Mouse (Mus musculus) embryo, embryonic 9.5 days (tissue): ENCODE measurements around the gene Dnajc15.

Experiments
- DNase-seq: peaks from one replicate; pipeline ENCODE4 v3.0.0-alpha.2; 2017; ENCODE audit errors: extremely low spot score

Dnajc15 gene

DNA sequence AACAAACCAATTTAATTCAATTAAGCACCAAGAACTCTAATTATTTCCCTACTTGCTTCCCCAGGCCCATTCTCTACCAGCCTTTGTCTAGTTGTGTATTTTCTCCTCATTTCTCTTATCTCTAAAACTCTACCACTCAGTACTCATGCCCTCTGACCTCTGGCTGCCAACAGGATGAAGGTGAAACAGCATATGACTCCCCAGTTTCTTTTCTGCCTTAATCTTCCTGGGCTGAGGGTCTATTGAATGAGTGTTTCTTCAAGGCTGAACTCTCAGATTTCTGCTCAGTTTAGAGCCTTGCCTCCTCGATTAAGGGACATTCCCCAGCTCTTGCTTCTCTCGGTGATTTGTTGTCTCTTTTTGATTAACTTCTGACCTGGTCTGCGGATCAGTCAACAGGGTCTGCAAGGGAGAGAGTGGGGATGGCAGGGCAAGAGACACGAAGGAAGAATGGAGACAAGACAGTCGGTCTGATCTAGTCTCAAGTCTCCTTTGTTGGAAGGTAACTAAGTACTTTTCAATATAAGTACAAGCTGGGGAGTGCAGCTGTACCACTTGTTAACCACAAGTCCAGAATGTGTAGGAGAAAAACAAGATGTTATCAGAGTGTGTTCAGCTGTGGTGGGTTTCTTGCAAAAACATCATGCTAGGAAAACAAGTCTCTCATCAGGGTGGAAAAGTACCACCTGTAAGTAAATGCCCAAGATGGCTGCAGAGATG is 13.9 kb downstream of the Dnajc15 start:
- DNase-seq: no peak

DNA sequence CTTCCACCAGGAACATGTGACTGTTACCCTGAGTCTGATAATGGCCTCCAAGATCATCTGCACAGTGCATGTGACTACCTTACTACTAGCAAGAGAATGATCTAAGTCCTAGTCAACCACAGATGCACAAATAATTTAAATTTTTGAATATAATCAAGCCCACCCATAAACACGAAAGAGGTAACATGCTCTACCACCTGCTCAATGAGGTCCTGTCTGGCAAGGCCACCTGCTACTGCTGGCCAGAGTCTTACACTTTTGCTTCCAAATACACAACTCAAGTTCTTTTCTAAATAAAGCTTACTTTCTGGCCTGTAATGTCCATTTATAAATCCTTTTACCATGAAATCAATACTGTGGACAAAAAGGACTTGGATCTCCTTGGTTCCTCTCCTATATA is 15.0 kb downstream of the Dnajc15 start:
- no peak for DNase-seq

DNA sequence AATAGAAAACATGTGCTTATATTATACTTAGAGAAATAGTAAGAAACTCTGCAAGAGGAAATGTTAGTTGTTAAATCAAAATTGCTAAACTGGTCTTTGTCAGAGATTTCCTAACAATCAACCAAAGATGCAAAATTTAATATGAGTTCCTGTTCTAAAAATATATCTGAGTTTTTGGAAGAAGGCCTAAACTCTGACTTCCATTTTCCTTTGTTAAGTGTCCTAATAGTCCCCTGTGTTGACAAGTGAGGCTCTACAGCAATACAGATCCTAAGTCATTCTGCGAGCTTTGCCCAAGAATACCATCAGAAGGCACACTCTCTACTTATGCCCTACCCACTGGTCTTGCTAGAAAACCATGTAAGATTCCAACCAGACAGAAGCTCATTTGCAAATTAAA is 21.0 kb downstream of the Dnajc15 start:
- DNase-seq: no peak

DNA sequence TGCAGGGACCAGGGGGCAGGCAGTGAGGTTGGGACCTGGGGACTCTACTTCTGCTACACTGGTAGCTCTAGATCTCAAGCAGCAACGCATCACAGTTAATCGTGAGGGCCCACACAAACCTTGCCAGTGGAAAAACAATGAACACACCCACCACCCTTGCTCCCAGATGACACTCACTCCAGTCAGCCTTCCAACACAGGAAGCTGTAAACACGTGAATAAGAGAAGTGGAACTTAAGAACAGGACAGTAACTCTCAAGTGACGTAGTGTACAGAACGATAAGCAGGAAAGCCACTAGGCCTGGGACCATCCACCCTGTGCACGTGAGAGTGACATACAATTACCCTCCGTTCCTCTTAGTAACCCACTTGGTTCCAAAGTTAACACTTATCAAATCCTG is 25.1 kb downstream of the Dnajc15 start:
- no peak for DNase-seq

DNA sequence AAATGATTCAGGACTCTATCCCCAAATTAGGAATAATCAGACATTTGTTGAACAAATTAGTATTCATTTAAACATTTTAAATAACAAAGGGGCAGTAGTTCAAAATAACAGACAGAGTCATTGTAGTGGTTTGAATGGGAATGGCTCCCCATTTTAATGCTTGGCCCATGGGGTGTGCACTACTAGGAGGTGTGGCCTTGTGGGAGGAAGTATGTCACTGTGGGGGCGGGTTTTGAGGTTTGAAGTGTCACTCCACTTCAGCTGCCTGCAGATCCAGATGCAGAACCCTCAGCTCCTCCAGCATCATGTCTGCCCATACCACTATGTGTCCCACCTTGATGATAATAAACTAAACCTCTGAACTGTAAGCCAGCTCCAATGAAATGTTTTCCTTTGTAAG is 26.6 kb downstream of the Dnajc15 start:
- DNase-seq: no peak

DNA sequence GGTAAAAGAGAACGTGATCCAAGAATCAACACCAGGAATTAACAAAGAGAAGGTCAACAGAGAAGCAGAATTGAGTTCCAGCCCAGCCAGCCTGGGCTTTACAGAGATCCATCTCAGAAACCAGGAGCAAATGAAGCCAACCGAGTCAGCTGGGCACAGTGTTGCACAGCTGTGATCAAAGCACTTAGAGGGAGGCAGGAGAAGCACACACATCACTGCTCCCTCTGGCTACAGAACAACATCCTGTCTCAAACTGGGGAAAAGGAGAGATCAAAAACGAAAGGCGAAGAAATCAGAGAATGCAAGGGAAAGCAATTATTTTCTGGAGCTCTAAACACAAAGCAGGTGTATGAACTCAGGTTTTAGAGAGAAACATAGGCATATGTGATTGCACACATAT is 28.7 kb downstream of the Dnajc15 start:
- no peak for DNase-seq

DNA sequence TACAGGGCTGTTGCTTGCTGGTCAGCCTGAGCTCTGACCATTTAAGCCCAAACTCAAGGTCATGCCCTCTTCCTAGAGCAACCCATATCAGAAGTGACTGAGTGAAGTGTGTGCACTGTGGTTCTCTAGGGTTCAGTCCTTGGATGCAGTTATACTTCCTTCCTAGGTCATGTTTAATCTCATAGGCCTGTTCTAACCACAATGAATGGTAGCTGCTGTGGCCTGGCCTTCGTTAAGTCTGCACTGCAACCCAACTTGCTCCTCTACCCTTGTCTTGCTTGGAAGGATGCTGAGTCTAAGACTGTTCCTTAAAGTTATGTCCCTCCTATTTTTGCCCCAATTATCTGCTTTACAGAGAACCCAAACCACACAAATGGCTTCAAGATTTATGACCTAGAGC is 29.4 kb downstream of the Dnajc15 start:
- DNase-seq: no peak

DNA sequence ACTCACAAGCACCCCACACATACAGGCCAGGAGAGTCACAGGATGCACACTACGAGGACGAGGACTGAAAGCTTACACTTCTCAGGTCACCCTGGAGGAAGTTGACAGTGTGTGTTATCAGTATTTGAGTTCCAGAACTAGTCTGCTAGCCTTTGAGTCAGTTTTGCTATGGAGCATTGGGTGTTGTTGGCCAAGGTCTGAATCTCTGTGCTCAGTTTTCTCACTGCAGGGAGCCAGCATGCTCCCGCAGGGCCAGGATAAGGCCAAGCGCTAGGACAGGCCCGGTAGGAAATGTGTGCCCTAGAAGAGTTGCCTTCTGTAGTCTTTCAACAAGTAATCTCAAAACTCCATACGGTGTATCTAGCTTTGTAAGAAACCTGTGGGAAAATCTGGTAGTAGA is 34.4 kb downstream of the Dnajc15 start:
- DNase-seq: no peak

DNA sequence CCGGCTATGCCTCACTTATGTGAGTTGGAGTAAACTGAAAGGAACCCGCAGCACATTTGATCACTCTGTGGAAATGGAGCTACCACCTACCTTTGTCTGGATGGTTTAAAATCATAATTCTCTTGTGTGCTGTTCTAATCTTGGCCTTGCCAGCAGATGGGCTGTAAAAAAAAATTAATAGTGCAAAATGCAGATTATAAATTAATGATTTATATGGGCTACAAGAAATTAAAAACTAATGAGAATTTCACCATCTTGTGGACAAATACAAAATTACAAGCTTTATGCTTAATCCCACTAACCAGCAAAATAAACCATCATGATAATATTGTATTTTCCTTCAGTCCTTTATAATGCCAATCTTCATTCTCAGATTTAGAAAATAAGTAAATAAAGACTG is 34.8 kb downstream of the Dnajc15 start:
- no peak for DNase-seq

DNA sequence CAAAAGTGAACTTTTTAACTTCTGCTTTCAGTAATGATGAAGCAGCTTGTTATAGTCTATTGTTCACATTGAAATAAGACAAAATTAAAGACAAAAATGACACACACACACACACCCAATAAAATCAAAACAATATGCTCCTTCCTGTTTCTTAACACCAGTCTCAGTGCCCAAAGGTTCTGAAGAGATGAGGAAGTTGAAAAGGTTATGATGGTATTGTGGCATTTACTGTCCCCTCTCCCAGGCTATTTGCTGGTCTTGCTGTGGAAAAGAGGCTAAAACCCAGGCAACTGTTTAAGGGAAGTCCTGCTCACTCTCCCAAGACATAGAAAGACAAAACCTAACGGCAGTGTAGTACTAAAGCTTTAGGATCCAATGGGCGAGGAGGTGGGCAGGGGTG is 38.1 kb downstream of the Dnajc15 start:
- DNase-seq: no peak

DNA sequence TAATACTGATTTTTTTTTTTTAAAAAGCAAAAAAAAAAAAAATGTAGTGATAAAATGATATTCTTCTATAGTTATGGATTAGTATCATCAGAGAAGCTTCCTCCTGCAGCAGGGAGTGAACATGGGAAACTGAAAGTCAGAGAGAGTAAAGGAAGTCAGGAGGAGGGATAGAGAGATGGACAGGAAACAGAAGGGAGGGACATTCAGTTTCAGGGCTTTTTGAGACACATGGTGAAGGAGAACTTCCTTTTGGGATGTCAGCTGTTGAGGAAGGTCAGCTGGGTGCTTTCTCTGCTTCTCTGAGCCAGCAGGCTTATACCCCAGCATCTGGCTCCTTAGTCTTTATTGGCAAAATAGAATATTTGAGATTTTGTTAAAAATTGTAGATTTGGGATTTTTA is 42.6 kb downstream of the Dnajc15 start:
- no peak for DNase-seq

DNA sequence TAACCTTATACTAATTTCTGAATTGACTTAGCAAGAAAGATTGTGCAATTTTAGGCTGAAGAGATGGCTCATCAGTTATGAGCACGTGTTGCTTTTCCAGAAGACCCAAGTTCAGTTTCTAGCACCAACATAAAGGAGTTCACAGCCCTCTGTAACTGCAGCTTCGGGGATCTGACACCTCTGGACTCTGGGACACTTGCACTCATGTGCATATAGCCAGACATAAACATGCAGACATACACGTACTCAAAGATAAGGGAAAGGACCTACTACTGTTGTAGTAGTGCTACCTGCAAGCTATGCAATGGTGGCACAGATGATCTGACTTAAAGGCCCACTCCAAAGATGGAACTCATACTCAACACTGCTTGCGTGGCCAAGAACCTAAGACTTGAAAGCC is 43.0 kb downstream of the Dnajc15 start:
- no peak for DNase-seq

DNA sequence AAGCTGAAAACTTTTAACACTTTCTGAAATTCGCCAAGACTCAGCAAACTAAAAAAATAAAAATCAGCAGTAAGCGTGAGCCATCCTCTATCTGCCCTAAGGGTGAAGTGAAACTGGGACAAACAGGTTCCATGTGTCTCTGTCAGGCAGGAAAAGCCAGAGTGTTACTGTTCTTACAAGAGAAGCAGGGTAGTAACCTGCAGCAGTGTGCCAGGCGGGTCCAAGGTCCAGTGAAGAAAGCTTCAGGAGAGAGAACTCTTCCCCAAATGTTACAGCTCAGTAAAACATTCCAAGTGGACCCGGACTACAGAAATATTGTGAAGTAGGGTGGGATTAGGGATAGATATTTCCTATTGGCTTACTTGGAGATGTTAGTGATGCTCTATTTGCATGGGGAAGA is 45.3 kb downstream of the Dnajc15 start:
- no peak for DNase-seq

DNA sequence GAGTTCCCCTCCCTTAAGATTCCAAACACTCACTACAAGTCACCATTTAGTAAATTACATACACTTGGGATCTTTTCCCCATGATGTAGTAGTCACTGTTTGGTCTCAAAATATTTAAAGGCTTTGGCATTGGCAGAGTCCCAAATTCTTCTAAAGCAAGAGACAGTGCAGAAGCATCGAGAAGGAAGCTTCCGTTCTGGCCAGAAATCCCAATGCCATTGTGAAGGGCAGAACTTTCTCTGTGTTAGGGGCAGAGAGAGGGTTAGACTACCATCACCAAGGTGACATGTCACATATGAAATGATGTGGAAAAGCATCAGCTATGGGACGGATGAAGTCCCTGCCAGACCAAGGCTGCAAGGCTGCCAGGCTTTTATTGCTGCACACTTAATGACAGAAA is 49.0 kb downstream of the Dnajc15 start:
- DNase-seq: no peak

DNA sequence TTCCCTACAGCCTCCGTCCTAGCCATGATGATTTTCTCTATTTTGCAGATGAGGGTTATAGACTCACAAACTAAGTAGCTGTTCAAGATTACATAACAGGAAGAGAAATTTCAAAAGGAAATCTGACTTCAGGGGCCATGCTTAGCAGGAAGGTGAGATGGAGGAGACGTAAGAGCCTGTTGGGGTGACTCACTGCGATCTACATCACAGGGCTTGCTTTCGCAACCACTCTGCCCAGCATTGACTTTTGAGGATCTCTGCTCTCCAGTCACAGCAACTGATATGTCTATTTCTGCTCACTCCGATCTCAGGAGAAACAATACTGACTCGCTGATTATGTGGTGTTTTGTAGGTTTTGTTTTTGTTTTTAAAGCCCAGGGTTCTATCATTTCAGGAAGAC is 49.8 kb downstream of the Dnajc15 start:
- DNase-seq: no peak

DNA sequence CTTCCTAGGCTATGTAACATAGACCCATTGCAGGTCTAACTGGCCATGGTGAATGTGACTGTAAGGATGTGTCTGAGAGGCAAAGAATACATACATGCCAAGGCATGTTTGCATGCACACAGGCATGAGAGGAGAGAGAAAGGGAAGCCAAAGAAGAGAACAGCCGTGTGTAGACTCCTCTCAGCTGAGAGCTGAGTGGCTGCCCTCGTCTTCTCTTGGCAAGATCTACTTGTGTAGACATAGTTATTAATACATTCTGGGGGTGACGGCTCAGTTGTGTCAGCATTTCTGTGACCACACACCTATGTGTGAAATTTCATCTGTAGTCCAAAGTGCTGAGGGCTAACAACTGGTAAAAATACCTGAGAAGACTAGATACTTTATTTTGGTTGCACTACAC is 55.1 kb downstream of the Dnajc15 start:
- DNase-seq: no peak

DNA sequence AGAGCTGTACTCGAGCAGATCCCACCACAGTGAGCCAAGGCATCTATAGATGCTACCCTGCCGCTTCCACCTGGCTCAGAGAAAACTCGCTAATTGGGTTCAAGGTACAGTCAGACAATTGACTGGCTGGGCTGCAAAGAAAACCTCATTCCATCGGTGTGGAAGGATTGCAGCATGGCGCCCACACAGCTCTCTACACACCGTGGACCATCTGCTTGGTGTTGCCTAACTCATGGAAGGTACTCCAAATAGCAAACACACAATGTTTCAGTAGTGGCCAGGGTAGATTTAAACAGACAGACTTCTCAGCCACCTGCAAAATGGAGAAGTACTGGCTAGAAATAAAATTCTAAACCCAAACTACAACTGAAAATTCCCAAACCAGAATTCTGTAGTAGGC is 57.4 kb downstream of the Dnajc15 start:
- DNase-seq: no peak

DNA sequence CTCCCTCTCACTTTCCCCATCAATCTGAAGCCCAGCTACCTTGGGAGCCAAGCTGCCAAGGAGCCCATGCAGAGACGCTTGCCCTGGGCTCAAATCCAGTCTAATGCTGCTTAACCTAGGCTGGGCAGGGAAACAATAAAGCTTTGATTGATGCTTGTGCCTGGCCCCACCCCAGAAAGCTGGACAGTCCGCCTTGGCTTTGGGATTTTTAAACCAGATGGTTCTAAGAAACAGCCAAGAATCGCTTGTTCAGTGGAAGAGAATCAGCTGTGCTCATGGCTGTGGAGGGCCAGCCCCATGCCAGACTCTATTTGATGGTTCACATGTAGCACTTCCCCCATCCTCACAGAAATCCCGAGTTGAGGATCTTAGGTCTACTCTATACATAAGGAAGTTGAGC is 60.0 kb downstream of the Dnajc15 start:
- no peak for DNase-seq

DNA sequence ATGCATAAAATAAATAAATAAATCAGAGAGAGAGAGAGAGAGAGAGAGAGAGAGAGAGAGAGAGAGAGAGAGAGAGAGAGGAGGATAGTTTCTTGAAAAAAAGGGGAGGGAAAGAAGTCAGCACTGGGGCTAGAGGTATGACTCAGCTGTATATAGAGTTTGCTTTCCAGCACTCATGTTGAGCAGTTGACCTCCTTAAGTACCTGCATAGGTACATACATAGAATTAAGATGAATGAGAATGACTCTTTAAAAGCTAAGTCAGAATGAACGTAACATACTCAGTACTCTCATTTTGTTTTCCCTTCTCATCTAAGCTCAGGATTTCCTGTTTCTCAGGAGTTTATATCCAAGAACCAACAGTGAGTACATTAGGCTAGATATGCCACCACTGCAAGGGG is 62.0 kb downstream of the Dnajc15 start:
- DNase-seq: no peak

DNA sequence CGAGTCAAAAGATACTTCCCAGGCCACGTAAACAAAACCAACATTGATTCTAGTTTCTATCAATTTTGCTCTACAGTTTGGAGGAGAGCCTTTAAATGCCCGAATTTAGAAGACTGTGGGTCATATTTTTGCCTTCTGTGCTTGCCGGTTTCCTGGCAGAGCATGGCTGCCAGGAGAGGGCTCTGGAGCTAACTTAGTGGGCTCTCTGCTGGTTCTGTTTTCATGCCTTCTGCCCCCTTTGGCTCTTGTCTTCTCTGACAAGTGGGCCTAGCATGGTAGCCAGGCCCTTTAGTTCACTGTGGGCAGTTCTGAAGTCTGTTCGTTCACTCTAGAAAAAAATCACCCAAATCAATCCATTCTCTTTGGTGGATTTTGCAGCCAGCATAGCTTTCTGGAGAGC is 63.5 kb downstream of the Dnajc15 start:
- no peak for DNase-seq

DNA sequence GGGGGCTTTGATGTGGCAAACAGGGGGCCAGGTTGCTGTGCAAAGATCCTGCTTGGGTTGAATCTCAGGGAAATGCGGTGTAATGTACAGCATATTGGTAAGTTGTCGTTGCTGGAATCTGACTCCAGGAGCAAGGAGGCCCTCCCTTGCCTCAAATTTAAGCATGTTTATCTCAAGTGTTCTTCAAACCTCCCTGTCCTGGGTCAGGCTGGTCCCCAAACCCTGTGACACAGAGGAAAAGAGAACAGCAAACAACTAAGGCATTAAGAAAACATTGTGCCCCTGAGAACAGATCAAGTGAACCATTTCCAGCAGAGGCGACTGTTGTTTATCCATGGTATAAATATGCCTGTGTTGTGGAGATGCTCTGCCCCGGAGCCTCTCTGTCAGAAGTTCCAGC is 67.1 kb downstream of the Dnajc15 start:
- DNase-seq: no peak

DNA sequence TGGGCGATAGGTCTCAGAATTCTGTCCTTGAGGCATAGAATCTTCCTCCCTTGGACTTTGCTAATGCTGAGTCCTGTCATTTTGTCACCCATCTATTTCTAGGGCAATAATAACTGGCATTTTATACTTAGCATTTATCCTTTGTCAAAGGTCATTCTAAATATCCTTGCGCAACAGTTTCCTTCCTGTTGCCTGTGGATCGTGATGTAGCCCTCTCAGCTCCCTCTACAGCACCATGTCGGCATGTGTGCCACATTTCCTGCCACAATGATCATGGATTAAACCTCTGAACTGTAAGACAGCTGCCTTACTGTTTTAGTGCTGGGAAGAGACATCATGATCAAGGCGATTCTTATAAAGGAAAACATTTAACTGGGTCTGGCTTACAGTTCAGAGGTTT is 68.6 kb downstream of the Dnajc15 start:
- no peak for DNase-seq

DNA sequence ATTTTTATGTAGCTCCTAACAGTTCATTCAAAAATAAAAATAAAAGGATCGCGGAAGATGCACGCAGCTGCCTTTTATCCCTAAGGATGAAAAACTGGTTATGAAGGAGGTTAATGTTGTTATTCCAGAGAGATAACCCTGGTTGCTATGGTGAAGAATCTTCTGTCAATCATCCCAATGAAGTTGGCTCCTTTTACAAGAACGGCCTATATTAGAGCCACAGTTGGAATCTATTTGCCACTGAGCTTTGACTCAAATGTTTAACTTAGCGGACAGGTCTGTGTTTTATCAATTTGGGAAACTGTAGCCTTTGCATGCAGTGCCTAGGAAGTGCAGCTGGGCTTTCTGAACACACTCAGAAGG is 72.7 kb downstream of the Dnajc15 start:
- DNase-seq: no peak

DNA sequence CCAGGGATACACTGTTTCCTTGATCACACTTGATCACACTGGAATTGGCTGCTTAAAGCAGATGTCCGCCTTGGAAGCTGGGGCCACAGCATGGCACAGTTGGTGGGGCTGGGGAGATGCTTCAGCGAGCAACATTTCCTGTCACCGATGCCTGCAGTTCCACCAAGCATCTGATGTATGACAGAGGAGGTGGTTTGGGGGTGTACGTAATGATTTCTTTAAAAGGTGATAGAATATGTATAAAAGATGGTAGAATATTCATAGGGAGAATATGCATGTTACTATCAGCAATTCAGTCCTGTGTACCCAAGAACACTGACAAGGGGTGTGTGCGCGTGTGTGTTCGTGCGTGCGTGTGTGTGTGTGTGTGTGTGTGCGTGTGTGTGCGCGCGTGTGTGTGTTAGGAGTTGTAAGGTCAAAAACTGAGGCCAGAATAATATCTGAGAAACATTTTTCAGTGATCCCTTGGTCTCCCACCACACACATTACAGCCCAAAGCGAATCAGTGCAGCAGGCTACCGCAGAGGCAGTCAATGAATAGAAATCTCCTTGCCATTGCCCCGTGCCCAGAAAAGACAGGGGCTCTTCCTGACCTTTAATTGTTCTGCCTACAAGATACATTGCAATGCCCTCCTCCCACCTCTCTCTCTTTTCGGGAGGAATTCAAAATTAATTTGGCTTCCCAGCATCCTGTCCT is 73.2 kb downstream of the Dnajc15 start:
- DNase-seq: no peak
